Mouse (Mus musculus) cerebellum, adult 2 months (tissue): ENCODE data around the gene Cdk15.

ENCODE experiments used
- CTCF ChIP-seq: fragments of 200-500 bp; IDR thresholded peaks from 2 replicates; pipeline ENCODE4 v1.5.1; 2011; ENCODE audit warnings: low read depth, mild to moderate bottlenecking, control low read depth, low read length, moderate library complexity, borderline replicate concordance; ENCODE audit not compliant: insufficient read depth
- POLR2A ChIP-seq: fragments of 200-500 bp; IDR thresholded peaks from 2 replicates; pipeline ENCODE4 v1.6.1; 2011; ENCODE audit warnings: low read length, control low read depth, borderline replicate concordance; ENCODE audit not compliant: insufficient read depth

DNA sequence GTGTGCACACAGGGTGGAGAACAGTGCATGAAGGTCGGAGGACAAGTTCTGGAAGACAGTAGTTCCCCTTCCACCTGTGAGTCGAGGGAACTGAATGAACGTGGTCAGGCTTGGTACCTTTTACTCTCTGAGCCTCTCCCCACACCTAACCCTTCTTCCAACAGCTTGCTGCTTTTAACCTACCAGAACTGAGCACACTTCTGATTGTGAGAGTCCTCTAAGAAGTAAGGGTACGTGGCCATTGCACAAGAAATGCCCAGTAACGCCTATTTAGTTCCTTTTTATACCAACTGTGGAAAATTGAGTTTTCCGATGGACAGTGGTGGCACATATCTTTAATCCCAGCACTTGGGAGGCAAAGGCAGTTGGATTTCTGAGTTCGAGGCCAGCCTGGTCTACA lies 28.2 kb upstream of the Cdk15 start:
- TF ChIP-seq CTCF (no peak), POLR2A (no peak)
